Mouse (Mus musculus): Measurements from ENCODE around the gene Nmrk1. TPM values are rescaled to one million over a fixed set of nuclear protein-coding genes. Genes with fewer than 3 reads are reported as not detected.

Nmrk1 gene
- total RNA-seq, 2 experiments from 2014 or later: 2.6 to 3.0 TPM

- no peak for DNase-seq
- intact Hi-C loops (cut with DNase I): no loop called here
These were observed 16.8 kb downstream of the Nmrk1 start for GRCm38 (mm10) chr19:18648558-18648945.

- intact Hi-C loops (cut with DNase I): no loop called here
- DNase-seq: no peak
These were observed 18.2 kb downstream of the Nmrk1 start for GRCm38 (mm10) chr19:18649955-18650354.

GRCm38 (mm10) chr19:18650473-18650872 lies 18.7 kb downstream of the Nmrk1 start:
- no peak for DNase-seq
- intact Hi-C loops (cut with DNase I): no loop called here

- DNase-seq: no peak
- intact Hi-C loops (cut with DNase I): no loop called here
These were observed 20.8 kb downstream of the Nmrk1 start for GRCm38 (mm10) chr19:18652592-18652991.

GRCm38 (mm10) chr19:18653058-18653457 lies 21.3 kb downstream of the Nmrk1 start:
- intact Hi-C loops (cut with DNase I): no loop called here

GRCm38 (mm10) chr19:18654330-18654729 lies 22.6 kb downstream of the Nmrk1 start:
- intact Hi-C loops (cut with DNase I): no loop called here
- no peak for DNase-seq

More at GRCm38 (mm10) chr19:18653058-18653457, 21.3 kb downstream of the Nmrk1 start:
- DNase-seq: no peak

- intact Hi-C loops (cut with DNase I): no loop called here
- no peak for DNase-seq
These were observed 23.2 kb downstream of the Nmrk1 start for GRCm38 (mm10) chr19:18654984-18655383.

GRCm38 (mm10) chr19:18655999-18656398 lies 24.2 kb downstream of the Nmrk1 start:
- no peak for DNase-seq
- intact Hi-C loops (cut with DNase I): no loop called here

GRCm38 (mm10) chr19:18658473-18658872 lies 26.7 kb downstream of the Nmrk1 start:
- intact Hi-C loops (cut with DNase I): no loop called here
- DNase-seq: no peak

GRCm38 (mm10) chr19:18659349-18659748 lies 27.6 kb downstream of the Nmrk1 start:
- no peak for DNase-seq
- intact Hi-C loops (cut with DNase I): no loop called here

- DNase-seq: no peak
- intact Hi-C loops (cut with DNase I): loop anchor here (10.0 kb wide), 1 partner anchor 826 kb away; the partner anchor contains the start of gene Pcsk5
These were observed 28.7 kb downstream of the Nmrk1 start for GRCm38 (mm10) chr19:18660466-18660865.

- DNase-seq: no peak
- intact Hi-C loops (cut with DNase I): loop anchor here (10.0 kb wide), 1 partner anchor 827 kb away; the partner anchor contains the start of gene Pcsk5
These were observed 29.9 kb downstream of the Nmrk1 start for GRCm38 (mm10) chr19:18661683-18662082.

GRCm38 (mm10) chr19:18663904-18664303 lies 32.2 kb downstream of the Nmrk1 start:
- intact Hi-C loops (cut with DNase I): loop anchor here (10.0 kb wide), 1 partner anchor 829 kb away; the partner anchor contains the start of gene Pcsk5
- no peak for DNase-seq

GRCm38 (mm10) chr19:18666966-18667365 lies 35.2 kb downstream of the Nmrk1 start:
- intact Hi-C loops (cut with DNase I): loop anchor here (10.0 kb wide), 1 partner anchor 832 kb away; the partner anchor contains the start of gene Pcsk5
- no peak for DNase-seq

GRCm38 (mm10) chr19:18669551-18669950 lies 37.8 kb downstream of the Nmrk1 start:
- intact Hi-C loops (cut with DNase I): loop anchor here (10.0 kb wide), 1 partner anchor 835 kb away; the partner anchor contains the start of gene Pcsk5
- DNase-seq: no peak

- DNase-seq: peak; percentile 99
- intact Hi-C loops (cut with DNase I): loop anchor here (1.0 kb wide), 1 partner anchor 37 kb away; no protein-coding TSS in a partner anchor
These were observed 38.9 kb downstream of the Nmrk1 start, which contains the start of gene Carnmt1 for GRCm38 (mm10) chr19:18670608-18671007. Gene Carnmt1, plus strand, starts transcription at chr19:18670764.

- intact Hi-C loops (cut with DNase I): no loop called here
These were observed 39.4 kb downstream of the Nmrk1 start for GRCm38 (mm10) chr19:18671056-18671741.

GRCm38 (mm10) chr19:18672498-18672897 lies 40.7 kb downstream of the Nmrk1 start:
- DNase-seq: no peak
- intact Hi-C loops (cut with DNase I): no loop called here

More at GRCm38 (mm10) chr19:18671056-18671741, 39.4 kb downstream of the Nmrk1 start:
- peak; percentile 45 to 59 for DNase-seq

- no peak for DNase-seq
- intact Hi-C loops (cut with DNase I): no loop called here
These were observed 41.4 kb downstream of the Nmrk1 start for GRCm38 (mm10) chr19:18673116-18673515.

GRCm38 (mm10) chr19:18682142-18682541 lies 50.4 kb downstream of the Nmrk1 start:
- DNase-seq: no peak
- intact Hi-C loops (cut with DNase I): no loop called here

- peak; percentile 21 to 31 for DNase-seq
- intact Hi-C loops (cut with DNase I): no loop called here
These were observed 55.8 kb downstream of the Nmrk1 start for GRCm38 (mm10) chr19:18687556-18687955.

GRCm38 (mm10) chr19:18692176-18692575 lies 60.4 kb downstream of the Nmrk1 start:
- no peak for DNase-seq
- intact Hi-C loops (cut with DNase I): no loop called here
